Mouse (Mus musculus): Measurements from ENCODE around the gene Foxf2.

- no peak for TF ChIP-seq CTCF (IDR thresholded peaks at IDR 0.05; ENCODE audit: low read depth, low read length)
- TF ChIP-seq POLR2A (IDR thresholded peaks at IDR 0.05; ENCODE audit: borderline replicate concordance, low read depth, low read length): no peak
Observed at GRCm38 (mm10) chr13:31656249-31656648, 30.6 kb downstream of the Foxf2 start.
